Mouse (Mus musculus): ENCODE results near the gene Sppl2b. TPM values are rescaled to one million over a fixed set of nuclear protein-coding genes. Genes with fewer than 3 reads are reported as not detected.
A peak's percentile ranks its signal among the peaks of the same experiment; 100 is the strongest.

The Sppl2b gene
- polyA plus RNA-seq, 1 experiment: 58.2 TPM

GRCm38 (mm10) chr10:80887181-80887580 is 32.1 kb downstream of the Sppl2b start:
- WGBS: 9% methylated on average over 11 of the region's 11 CpGs
- H3K27me3 ChIP-seq (replicated peaks; ENCODE audit: control insufficient read depth, insufficient read depth, low read length): no peaks in the 10 kb centered on the region
- TF ChIP-seq CTCF (conservative IDR thresholded peaks at IDR 0.05; ENCODE audit: insufficient read depth, insufficient read length, low read depth, low read length) (no peak), POLR2A (IDR thresholded peaks at IDR 0.05; ENCODE audit: low read depth, low read length) (no peak)

GRCm38 (mm10) chr10:80895100-80895499 is 40.0 kb downstream of the Sppl2b start:
- Histone ChIP-seq H3K27me3 (replicated peaks; ENCODE audit: control insufficient read depth, insufficient read depth, low read length) (no peaks in the 10 kb centered on the region), H3K4me3 (ENCODE audit: insufficient read depth, low read depth, low read length) (no peak overlapping the region), H3K36me3 (ENCODE audit: control insufficient read depth, insufficient read depth, low read length) (no peaks in the 10 kb centered on the region), H3K4me1 (ENCODE audit: control insufficient read depth, insufficient read depth, low read length) (0 out of 2 replicates have a peak, but pooled peaks cover 4% of the 10 kb centered on the region), H3K27ac (ENCODE audit: insufficient read depth, low read depth, low read length) (no peak overlapping the region)
- no peak for DNase-seq
- TF ChIP-seq CTCF (conservative IDR thresholded peaks at IDR 0.05; ENCODE audit: insufficient read depth, insufficient read length, low read depth, low read length) (no peak), POLR2A (IDR thresholded peaks at IDR 0.05; ENCODE audit: low read depth, low read length) (no peak)
- 79% methylated on average over 7 of the region's 7 CpGs for WGBS

More at GRCm38 (mm10) chr10:80887181-80887580, 32.1 kb downstream of the Sppl2b start:
- no peaks in the 10 kb centered on the region for H3K4me1 ChIP-seq (ENCODE audit: control insufficient read depth, insufficient read depth, low read length)
- H3K27ac ChIP-seq (ENCODE audit: insufficient read depth, low read depth, low read length): no peak overlapping the region
- H3K4me3 ChIP-seq (ENCODE audit: insufficient read depth, low read depth, low read length): no peak overlapping the region
- H3K36me3 ChIP-seq (ENCODE audit: control insufficient read depth, insufficient read depth, low read length): no peaks in the 10 kb centered on the region
- DNase-seq: peak; percentile 90

- no peak for DNase-seq
- WGBS: 84% methylated on average over 6 of the region's 6 CpGs
- TF ChIP-seq CTCF (conservative IDR thresholded peaks at IDR 0.05; ENCODE audit: insufficient read depth, insufficient read length, low read depth, low read length) (no peak), POLR2A (IDR thresholded peaks at IDR 0.05; ENCODE audit: low read depth, low read length) (no peak)
These were observed 40.6 kb downstream of the Sppl2b start for GRCm38 (mm10) chr10:80895697-80896096.

GRCm38 (mm10) chr10:80896581-80897485 is 41.8 kb downstream of the Sppl2b start:
- TF ChIP-seq CTCF (conservative IDR thresholded peaks at IDR 0.05; ENCODE audit: insufficient read depth, insufficient read length, low read depth, low read length): no peak
- TF ChIP-seq POLR2A (IDR thresholded peaks at IDR 0.05; ENCODE audit: low read depth, low read length): no peak
- 71% methylated on average over 24 of the region's 24 CpGs for WGBS
- Histone ChIP-seq H3K27ac (ENCODE audit: insufficient read depth, low read depth, low read length) (no peak overlapping the region), H3K36me3 (ENCODE audit: control insufficient read depth, insufficient read depth, low read length) (no peaks in the 10 kb centered on the region), H3K4me1 (ENCODE audit: control insufficient read depth, insufficient read depth, low read length) (peaks cover 7% of the 10 kb centered on the region; the same call in 1 of the 2 replicates), H3K27me3 (replicated peaks; ENCODE audit: control insufficient read depth, insufficient read depth, low read length) (no peaks in the 10 kb centered on the region), H3K4me3 (ENCODE audit: insufficient read depth, low read depth, low read length) (no peak overlapping the region)
- DNase-seq: no peak

More at GRCm38 (mm10) chr10:80895697-80896096, 40.6 kb downstream of the Sppl2b start:
- Histone ChIP-seq H3K36me3 (ENCODE audit: control insufficient read depth, insufficient read depth, low read length) (no peaks in the 10 kb centered on the region), H3K27me3 (replicated peaks; ENCODE audit: control insufficient read depth, insufficient read depth, low read length) (no peaks in the 10 kb centered on the region), H3K4me1 (ENCODE audit: control insufficient read depth, insufficient read depth, low read length) (0 out of 2 replicates have a peak, but pooled peaks cover 4% of the 10 kb centered on the region), H3K27ac (ENCODE audit: insufficient read depth, low read depth, low read length) (no peak overlapping the region), H3K4me3 (ENCODE audit: insufficient read depth, low read depth, low read length) (no peak overlapping the region)

GRCm38 (mm10) chr10:80897861-80898510 is 42.9 kb downstream of the Sppl2b start:
- no peak for DNase-seq
- Histone ChIP-seq H3K27ac (ENCODE audit: insufficient read depth, low read depth, low read length) (no peak overlapping the region), H3K4me1 (ENCODE audit: control insufficient read depth, insufficient read depth, low read length) (peaks cover 7% of the 10 kb centered on the region; the same call in 1 of the 2 replicates), H3K27me3 (replicated peaks; ENCODE audit: control insufficient read depth, insufficient read depth, low read length) (no peaks in the 10 kb centered on the region), H3K4me3 (ENCODE audit: insufficient read depth, low read depth, low read length) (no peak overlapping the region), H3K36me3 (ENCODE audit: control insufficient read depth, insufficient read depth, low read length) (no peaks in the 10 kb centered on the region)
- 54% methylated on average over 41 of the region's 41 CpGs for WGBS
- TF ChIP-seq CTCF (conservative IDR thresholded peaks at IDR 0.05; ENCODE audit: insufficient read depth, insufficient read length, low read depth, low read length) (no peak), POLR2A (IDR thresholded peaks at IDR 0.05; ENCODE audit: low read depth, low read length) (no peak)

- Histone ChIP-seq H3K27me3 (replicated peaks; ENCODE audit: control insufficient read depth, insufficient read depth, low read length) (no peaks in the 10 kb centered on the region), H3K36me3 (ENCODE audit: control insufficient read depth, insufficient read depth, low read length) (no peaks in the 10 kb centered on the region), H3K27ac (ENCODE audit: insufficient read depth, low read depth, low read length) (no peak overlapping the region), H3K4me1 (ENCODE audit: control insufficient read depth, insufficient read depth, low read length) (peaks cover 7% of the 10 kb centered on the region; the same call in 1 of the 2 replicates), H3K4me3 (ENCODE audit: insufficient read depth, low read depth, low read length) (no peak overlapping the region)
- TF ChIP-seq CTCF (conservative IDR thresholded peaks at IDR 0.05; ENCODE audit: insufficient read depth, insufficient read length, low read depth, low read length) (no peak), POLR2A (IDR thresholded peaks at IDR 0.05; ENCODE audit: low read depth, low read length) (no peak)
- no peak for DNase-seq
- WGBS: 82% methylated on average over 8 of the region's 8 CpGs
These were observed 44.0 kb downstream of the Sppl2b start for GRCm38 (mm10) chr10:80899074-80899473.
